Mouse (Mus musculus) left cerebral cortex, adult 2 months (tissue): Measurements from ENCODE around the gene Lamp2. TPM values are rescaled to one million over a fixed set of nuclear protein-coding genes. Genes with fewer than 3 reads are reported as not detected.
"Not testable (repeated sequence)": the region's sequence is repeated elsewhere in the genome, so short reads cannot be mapped to it uniquely, and the experiment has no call there.

ENCODE experiments used
- DNase-seq, 2 experiments: peaks; one replicate each; pipeline ENCODE4 v3.0.0; 2021 to 2022; ENCODE audit warnings: low spot score in 2 of 2, mixed read lengths in 1 of 2; ENCODE audit errors: extremely low spot score in 1 of 2
- H3K27ac ChIP-seq: fragments of 200-600 bp; 2 replicates; pipeline ENCODE4 v1.8.1; 2022
- H3K4me3 ChIP-seq: fragments of 200-600 bp; 2 replicates; pipeline ENCODE4 v1.8.1; 2022
- CTCF ChIP-seq: fragments of 200-600 bp; IDR thresholded peaks from 2 replicates; pipeline ENCODE4 v1.8.1; 2022; ENCODE audit warnings: antibody characterized with exemption, mild to moderate bottlenecking, moderate library complexity
- intact Hi-C: fragments of 180-260 bp; cut with DNase I; formaldehyde crosslinking; loops from one replicate; pipeline ENCODE4 v1.15.1; 2025
- long read RNA-seq, 2 experiments: library from polyadenylated mRNA; stranded (forward); transcript quantifications; one replicate each; pipeline ENCODE4 v2.0.0; 2021; ENCODE audit warnings: borderline mapping rate in 2 of 2
- total RNA-seq, 2 experiments: library from RNA; stranded (reverse); gene quantifications; 2 replicates each; pipeline ENCODE4 v1.2.3; 2021

Lamp2 gene
- total RNA-seq, result 10 to 100 TPM; 66.9 to 75.4 TPM
- long read RNA-seq, experiment 1, transcript Lamp2-201 (9 exons, 1,769 nt), result minor isoform, 12 of 132 reads
- long read RNA-seq, experiment 1, transcript Lamp2-202 (9 exons, 3,604 nt), result major isoform, 58 of 132 reads
- long read RNA-seq, experiment 1, transcript Lamp2-203 (9 exons, 2,184 nt), result minor isoform, 49 of 132 reads
- long read RNA-seq, experiment 1, partial matches to known transcripts, result 3 of 132 reads
- long read RNA-seq, experiment 1, other reads (novel, unspliced or antisense), result 10 of 132 reads
- long read RNA-seq, experiment 2, transcript Lamp2-203 (9 exons, 2,184 nt), result minor isoform, 16 of 79 reads
- long read RNA-seq, experiment 2, transcript Lamp2-202 (9 exons, 3,604 nt), result major isoform, 48 of 79 reads
- long read RNA-seq, experiment 2, transcript Lamp2-201 (9 exons, 1,769 nt), result minor isoform, 8 of 79 reads
- long read RNA-seq, experiment 2, partial matches to known transcripts, result 1 of 79 reads
- long read RNA-seq, experiment 2, other reads (novel, unspliced or antisense), result 6 of 79 reads

DNA sequence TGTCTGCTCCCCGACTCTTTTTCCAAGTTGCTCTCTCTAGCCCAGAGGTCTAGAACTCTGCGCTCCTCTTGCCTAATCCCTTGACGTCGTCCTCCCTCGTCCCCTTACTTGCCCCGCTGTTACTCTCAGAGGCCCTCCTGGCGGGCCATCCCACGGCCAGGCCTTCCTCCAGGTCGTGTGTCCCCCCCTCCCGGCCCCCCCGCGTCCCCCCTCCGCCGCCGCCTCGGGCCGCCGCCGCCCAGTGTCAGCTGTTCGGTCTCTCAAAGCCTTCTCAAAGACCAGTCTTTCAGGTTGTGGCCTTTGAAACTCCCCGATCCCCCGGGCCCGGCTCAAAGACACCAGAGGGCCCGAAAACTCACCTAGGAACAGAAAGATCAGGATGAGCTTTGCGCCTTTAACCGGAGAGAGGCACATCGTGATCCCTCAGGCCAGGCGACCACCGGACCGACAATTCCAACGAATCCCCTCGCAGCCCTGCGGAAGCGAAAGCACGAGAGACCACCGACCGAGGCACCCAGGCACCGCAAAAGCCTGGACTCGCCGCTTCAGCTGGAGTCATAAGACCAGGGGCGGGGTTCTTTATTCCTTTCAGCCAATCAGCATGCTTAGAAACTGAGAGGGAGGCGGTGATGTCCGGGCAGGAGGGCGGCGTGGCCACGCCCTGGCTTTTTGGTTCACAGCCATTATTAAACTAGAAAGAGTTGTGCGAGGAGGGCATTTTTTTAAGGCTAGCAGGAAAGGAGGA is at the start of gene Lamp2:
Gene Lamp2 (minus strand): TSS at position 565 of the 745 bp plus-strand sequence.
- H3K4me3 ChIP-seq, result peak within 1 kb of the TSS; percentile 63
- DNase-seq, result peak; percentile 61 to 74
- intact Hi-C loops, result loop anchor here (1.0 kb wide), 1 partner anchor 17 kb away; no protein-coding TSS in a partner anchor
- no peak for TF ChIP-seq CTCF
- peak within 1 kb of the TSS; percentile 86 for H3K27ac ChIP-seq

DNA sequence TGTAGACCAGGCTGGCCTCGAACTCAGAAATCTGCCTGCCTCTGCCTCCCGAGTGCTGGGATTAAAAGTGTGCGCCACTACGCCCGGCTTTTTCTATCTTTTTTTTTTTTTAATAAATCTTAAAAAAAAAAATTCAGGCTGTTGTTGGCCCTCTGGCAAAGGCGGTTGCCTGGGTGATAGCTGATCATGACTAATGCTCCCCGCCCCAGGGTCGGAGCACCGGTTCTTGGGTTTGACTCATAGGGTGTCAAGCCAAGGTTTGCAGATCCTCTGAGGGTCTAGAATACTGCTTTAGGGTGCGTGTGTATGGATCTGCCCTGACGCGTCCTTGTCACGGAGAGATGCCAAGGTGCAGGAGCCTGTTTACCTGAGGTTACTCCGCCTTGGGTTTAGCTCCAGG is 48.6 kb upstream of the Lamp2 start:
- intact Hi-C loops, result no loop called here
- TF ChIP-seq CTCF, result no peak
- Histone ChIP-seq H3K4me3 (no peak overlapping the region), H3K27ac (no peak overlapping the region)
- DNase-seq, result no peak

- H3K4me3 ChIP-seq, H3K27ac ChIP-seq, intact Hi-C loops, DNase-seq: not testable (repeated sequence)
- peak; percentile 27 for TF ChIP-seq CTCF
These were observed 45.9 kb upstream of the Lamp2 start for GRCm38 (mm10) chrX:38502182-38502581.

GRCm38 (mm10) chrX:38485464-38485863 is 29.2 kb upstream of the Lamp2 start:
- H3K4me3 ChIP-seq, H3K27ac ChIP-seq, intact Hi-C loops, DNase-seq: not testable (repeated sequence)

DNA sequence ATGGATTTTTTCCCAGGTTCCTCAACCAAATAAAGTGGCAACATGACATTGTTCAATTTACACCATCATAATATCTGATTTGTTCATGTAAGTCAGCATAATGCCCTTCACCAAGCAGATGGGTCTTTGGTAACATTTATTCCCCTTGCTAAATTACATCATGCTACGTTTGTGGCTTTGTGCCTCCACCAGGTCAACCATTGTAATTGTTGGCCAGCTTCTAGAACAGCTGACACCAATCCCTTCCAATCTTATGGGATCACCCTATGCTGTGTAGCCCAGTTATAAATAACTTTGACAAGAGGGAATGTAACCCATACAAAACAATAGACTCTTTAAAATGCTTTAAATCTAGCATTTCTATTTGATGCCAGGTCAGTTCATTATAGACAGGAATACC is 22.3 kb upstream of the Lamp2 start:
- intact Hi-C loops, result no loop called here
- H3K27ac ChIP-seq, result no peak overlapping the region
- no peak for TF ChIP-seq CTCF
- DNase-seq, result no peak
- H3K4me3 ChIP-seq, result no peak overlapping the region

- peak; percentile 61 for TF ChIP-seq CTCF
- intact Hi-C loops, result loop anchor here (1.0 kb wide), 1 partner anchor 17 kb away; the partner anchor contains the start of gene Lamp2
- DNase-seq, result peak; percentile 48 to 59
- Histone ChIP-seq H3K4me3 (peak overlapping the region; percentile 61), H3K27ac (peak overlapping the region; percentile 83)
These were observed 17.5 kb upstream of the Lamp2 start for GRCm38 (mm10) chrX:38473537-38474299.

DNA sequence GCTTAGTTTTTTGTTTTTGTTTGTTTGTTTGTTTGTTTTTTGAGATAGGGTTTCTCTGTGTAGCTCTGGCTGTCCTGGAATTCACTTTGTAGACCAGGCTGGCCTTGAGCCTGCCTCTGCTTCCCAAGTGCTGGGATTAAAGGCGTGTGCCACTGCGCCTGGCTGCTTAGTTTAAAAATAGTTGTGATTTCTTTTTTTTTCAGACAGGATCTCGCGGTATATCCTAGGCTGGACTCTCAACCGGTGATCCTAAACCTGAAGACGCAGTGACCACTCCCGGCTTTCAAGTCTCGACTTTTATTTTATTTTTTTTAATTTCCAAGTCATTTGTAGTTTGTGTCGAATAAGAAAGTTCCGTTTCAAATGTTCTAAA is 16.9 kb upstream of the Lamp2 start:
- no peak for DNase-seq
- peak overlapping the region; percentile 61; the same call in 1 of the 2 replicates for H3K4me3 ChIP-seq
- no peak for TF ChIP-seq CTCF
- intact Hi-C loops, result loop anchor here (1.0 kb wide), 1 partner anchor 17 kb away; the partner anchor contains the start of gene Lamp2
- H3K27ac ChIP-seq, result no peak overlapping the region

GRCm38 (mm10) chrX:38466236-38466635 is 10.0 kb upstream of the Lamp2 start:
- TF ChIP-seq CTCF, result no peak
- Histone ChIP-seq H3K27ac (no peak overlapping the region), H3K4me3 (no peak overlapping the region)
- intact Hi-C loops, result no loop called here
- no peak for DNase-seq

DNA sequence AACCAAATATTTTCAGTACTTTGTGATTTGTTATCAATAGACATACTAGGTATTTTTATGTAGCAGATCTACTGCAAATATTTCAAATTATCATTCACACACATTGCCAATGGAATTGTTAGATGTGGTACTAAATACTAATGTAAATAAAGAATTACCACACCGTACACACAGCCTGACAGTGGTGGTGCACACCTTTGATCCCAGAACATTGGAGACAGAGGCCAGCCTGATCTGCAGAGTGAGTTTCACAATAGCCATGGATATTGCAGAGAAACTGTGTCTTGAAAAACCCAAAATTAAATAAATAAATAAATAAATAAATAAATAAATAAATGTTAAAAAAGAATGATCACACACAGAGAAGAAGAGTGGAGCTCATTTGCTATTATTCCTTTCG is 6.9 kb upstream of the Lamp2 start:
- intact Hi-C loops, result no loop called here
- H3K4me3 ChIP-seq, result no peak overlapping the region
- no peak for DNase-seq
- TF ChIP-seq CTCF, result no peak
- H3K27ac ChIP-seq, result no peak overlapping the region

- DNase-seq, result no peak
- TF ChIP-seq CTCF, result no peak
- intact Hi-C loops, result no loop called here
- Histone ChIP-seq H3K27ac (no peak overlapping the region), H3K4me3 (no peak overlapping the region)
These were observed 5.8 kb upstream of the Lamp2 start for GRCm38 (mm10) chrX:38462101-38462500.

DNA sequence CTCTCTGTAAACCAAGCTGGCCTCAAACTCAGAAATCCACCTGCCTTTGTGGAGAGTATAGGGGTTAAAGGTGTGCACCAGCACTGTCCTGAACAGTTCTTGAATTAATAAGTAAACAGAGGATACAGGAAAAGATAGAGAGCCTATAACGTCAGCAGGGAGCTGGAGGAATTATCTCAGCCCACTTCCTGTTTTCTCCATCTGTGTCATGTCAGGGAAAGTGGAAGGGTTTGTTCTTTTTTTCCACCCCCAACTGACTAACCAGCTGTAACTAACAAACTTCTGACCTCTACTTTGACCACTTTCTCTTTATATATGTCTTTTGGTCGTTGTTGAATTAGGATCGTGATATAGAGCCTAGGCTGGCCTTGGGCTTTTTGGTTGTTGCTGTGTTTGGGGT is 4.6 kb upstream of the Lamp2 start:
- no peak for TF ChIP-seq CTCF
- Histone ChIP-seq H3K27ac (no peak overlapping the region), H3K4me3 (no peak overlapping the region)
- DNase-seq, result no peak
- intact Hi-C loops, result no loop called here
